Mouse (Mus musculus): ENCODE measurements around the gene Flad1. TPM values are rescaled to one million over a fixed set of nuclear protein-coding genes. Genes with fewer than 3 reads are reported as not detected.

The Flad1 gene
- polyA plus RNA-seq, 1 experiment: 10.9 TPM

DNA sequence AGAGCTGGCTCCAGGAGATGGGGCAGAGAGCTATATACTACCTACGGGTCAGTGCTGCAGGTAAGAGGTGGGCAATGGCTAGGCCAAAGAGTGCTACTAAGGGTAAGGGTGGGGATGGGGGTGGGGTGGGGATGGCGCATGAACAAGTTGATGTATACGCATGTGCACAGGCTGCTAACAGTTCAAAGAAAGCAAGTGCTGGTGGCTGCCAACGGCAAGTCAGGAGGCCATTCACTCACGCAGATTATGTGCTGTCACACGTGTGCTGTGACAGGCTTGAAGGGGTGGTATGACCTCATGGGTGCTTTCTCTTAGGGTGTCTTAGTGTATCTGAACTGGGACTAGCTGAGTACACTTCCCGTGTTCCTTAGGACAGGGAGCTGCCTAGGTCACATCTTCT, 10.3 kb downstream of the Flad1 start:
- Histone ChIP-seq H3K4me3 (ENCODE audit: insufficient read depth, low read length) (no peak overlapping the region), H3K4me1 (ENCODE audit: control insufficient read depth, insufficient read depth, low read length) (no peaks in the 10 kb centered on the region; the same call in 1 of the 2 replicates), H3K27ac (ENCODE audit: insufficient read depth, low read length) (no peak overlapping the region)
- no peak for TF ChIP-seq CTCF (IDR thresholded peaks at IDR 0.05; ENCODE audit: borderline replicate concordance, insufficient read depth, low read length)
- no peak for TF ChIP-seq POLR2A (IDR thresholded peaks at IDR 0.05; ENCODE audit: low read depth, low read length)

DNA sequence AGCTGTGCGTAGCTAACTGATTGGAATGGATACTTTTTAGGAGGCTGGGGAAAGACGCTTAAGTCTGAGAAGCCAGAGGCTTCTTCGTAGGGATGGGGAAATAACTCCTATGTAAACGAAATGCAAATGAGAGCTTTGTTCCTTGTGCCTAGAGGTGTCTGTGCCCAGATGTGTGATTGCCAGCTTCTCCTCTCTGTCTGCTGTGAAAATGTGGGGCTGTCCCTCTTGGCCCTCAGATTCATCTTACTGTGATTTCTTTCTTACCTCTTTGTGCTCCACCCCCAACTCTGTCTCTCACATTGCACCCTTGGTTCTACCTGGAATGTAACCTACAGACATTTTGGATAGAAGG, 15.0 kb downstream of the Flad1 start:
- no peak for TF ChIP-seq CTCF (IDR thresholded peaks at IDR 0.05; ENCODE audit: borderline replicate concordance, insufficient read depth, low read length)
- Histone ChIP-seq H3K27ac (ENCODE audit: insufficient read depth, low read length) (peak overlapping the region; percentile 42), H3K4me1 (ENCODE audit: control insufficient read depth, insufficient read depth, low read length) (no peaks in the 10 kb centered on the region; the same call in 1 of the 2 replicates), H3K4me3 (ENCODE audit: insufficient read depth, low read length) (0 out of 2 replicates have a peak overlapping the region, but pooled peaks have one; percentile 1)

DNA sequence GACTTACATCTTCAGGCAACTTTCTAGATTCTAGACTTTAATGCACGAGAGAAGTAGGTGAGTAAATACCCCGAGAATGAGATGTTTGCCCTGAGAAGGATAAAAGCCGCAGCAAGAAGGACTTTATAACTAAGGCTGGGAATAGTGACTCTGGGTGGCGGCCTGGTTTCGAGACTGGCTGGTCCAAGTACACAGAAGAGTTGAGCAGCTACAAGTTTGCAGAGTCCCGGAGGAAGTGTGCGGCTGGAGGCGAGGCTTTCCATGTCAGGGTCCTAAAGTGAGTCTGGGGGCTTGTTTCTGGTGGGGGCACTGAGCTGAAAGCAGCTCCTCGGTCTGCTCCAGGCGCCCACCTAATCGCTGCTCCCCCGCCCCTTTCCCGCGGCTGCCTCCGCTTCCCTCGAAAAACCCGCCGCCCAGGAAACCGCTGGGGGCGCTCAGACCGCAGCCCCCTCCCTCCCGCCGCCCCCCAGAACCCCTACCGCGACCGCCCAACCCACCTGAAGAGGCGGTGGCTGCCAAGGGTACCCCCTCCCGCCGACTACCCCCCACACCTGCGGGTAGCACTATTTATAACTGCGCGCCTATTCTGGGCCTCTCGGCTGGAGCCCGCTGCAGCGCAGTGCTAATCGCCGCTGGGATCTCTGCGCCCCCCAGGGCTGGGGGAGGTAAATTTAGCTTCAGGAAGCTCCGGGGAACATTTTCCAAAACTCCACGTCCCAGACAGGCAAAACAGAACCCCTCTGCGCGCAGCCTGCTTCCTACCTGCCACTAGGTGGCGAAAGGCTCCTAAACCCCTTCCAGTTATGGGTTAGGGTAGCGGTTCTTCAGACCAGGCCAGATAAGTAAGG, 15.6 kb downstream of the Flad1 start:
- peak overlapping the region; percentile 70 for H3K4me3 ChIP-seq (ENCODE audit: insufficient read depth, low read length)
- H3K4me1 ChIP-seq (ENCODE audit: control insufficient read depth, insufficient read depth, low read length): no peaks in the 10 kb centered on the region; the same call in 1 of the 2 replicates
- peak overlapping the region; percentile 98 for H3K27ac ChIP-seq (ENCODE audit: insufficient read depth, low read length)
- TF ChIP-seq POLR2A (IDR thresholded peaks at IDR 0.05; ENCODE audit: low read depth, low read length): no peak
- peak; percentile 71; the same call in 1 of the 2 replicates for TF ChIP-seq CTCF (IDR thresholded peaks at IDR 0.05; ENCODE audit: borderline replicate concordance, insufficient read depth, low read length)

DNA sequence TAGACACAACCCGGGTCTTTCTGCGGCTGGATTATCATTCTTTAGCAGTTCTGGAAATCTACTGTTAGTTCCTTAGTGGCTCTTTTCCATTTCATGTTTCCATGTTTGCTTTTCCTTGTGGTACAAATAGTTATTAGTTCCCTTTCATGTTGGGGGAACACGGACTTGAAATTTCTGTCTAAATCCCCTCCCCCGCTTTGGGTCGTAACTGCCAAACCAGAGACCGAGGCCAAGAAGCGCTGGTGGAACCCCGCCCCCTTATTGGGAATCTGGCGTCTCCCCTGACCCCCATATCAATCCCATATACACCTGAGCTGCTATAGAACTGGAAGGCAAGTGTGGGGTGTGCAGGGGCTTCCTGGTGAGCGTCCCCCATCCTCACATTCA, 16.3 kb downstream of the Flad1 start:
- no peaks in the 10 kb centered on the region; the same call in 1 of the 2 replicates for H3K4me1 ChIP-seq (ENCODE audit: control insufficient read depth, insufficient read depth, low read length)
- peak overlapping the region; percentile 98 for H3K27ac ChIP-seq (ENCODE audit: insufficient read depth, low read length)
- TF ChIP-seq POLR2A (IDR thresholded peaks at IDR 0.05; ENCODE audit: low read depth, low read length) (no peak), CTCF (IDR thresholded peaks at IDR 0.05; ENCODE audit: borderline replicate concordance, insufficient read depth, low read length) (no peak)
- peak overlapping the region; percentile 70 for H3K4me3 ChIP-seq (ENCODE audit: insufficient read depth, low read length)

DNA sequence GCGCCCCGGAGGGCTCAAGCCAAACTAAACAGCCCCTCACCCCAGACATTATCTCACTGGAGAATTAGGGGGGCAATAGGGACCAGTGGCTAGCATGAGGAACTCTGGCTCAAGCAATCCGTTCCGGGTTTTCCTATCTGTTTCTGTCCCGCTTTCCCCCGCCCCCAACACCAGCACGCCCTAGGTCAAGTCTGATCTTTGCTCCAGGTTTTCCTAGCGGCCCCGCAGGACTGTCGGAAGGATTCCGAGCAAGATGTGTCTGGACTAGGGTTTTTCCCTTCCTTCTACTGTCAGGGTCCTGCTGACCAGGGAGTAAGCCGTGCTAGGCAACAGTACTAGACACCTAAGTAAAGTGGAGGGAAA, 16.8 kb downstream of the Flad1 start:
- no peaks in the 10 kb centered on the region; the same call in 1 of the 2 replicates for H3K4me1 ChIP-seq (ENCODE audit: control insufficient read depth, insufficient read depth, low read length)
- TF ChIP-seq POLR2A (IDR thresholded peaks at IDR 0.05; ENCODE audit: low read depth, low read length) (peak; percentile 85), CTCF (IDR thresholded peaks at IDR 0.05; ENCODE audit: borderline replicate concordance, insufficient read depth, low read length) (no peak)
- H3K4me3 ChIP-seq (ENCODE audit: insufficient read depth, low read length): peak overlapping the region; percentile 70
- H3K27ac ChIP-seq (ENCODE audit: insufficient read depth, low read length): peak overlapping the region; percentile 98

DNA sequence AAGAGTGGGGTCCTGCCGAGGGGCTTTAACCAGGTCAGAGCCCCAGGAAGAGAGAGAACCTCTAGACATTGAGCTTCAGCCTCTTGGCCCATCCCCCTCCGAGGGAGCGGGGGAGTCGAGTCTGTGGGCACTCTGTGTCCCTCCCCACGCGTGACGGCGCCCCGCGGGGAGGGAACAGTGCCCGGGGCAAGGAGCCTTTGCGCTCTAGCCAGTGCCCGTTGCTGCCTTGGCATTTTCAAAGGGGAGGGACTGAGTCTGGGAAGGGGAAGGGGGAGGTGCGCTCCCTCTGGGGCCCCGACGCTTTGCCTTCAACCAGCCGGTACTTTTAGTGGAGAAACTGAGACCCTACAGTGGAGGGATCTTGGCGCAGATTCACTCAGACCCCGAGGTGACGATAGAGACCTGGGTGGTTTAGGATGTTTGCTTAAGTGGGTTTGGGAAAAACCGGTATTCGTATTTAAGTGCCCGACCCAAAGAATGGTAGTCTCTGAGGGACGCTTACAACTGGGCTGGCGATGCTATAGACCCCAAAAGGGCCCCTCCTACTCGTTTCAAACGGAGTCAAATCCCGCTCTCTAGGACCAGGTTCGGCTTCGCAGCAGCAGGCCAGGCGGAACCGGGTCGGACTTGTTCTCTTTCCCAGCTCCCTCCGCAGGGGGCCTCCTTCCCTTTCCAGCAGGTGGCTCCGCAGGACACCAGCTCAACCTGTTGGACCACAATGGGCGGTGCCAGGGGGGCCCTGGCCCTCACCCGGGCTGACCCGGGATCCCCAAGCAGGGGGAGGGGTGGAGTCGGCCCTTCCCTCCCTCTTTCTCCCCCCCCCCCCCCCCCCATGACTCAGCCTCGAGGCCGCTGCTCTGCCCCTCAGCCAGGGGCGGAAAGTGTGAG, 17.4 kb downstream of the Flad1 start, which contains the start of gene Zbtb7b:
Gene Zbtb7b (minus strand): TSS at position 771 of the 888 bp plus-strand sequence.
- Histone ChIP-seq H3K27ac (ENCODE audit: insufficient read depth, low read length) (peak within 1 kb of the TSS; percentile 98), H3K4me1 (ENCODE audit: control insufficient read depth, insufficient read depth, low read length) (no peaks in the 10 kb centered on the region), H3K4me3 (ENCODE audit: insufficient read depth, low read length) (peak within 1 kb of the TSS; percentile 70)
- TF ChIP-seq CTCF (IDR thresholded peaks at IDR 0.05; ENCODE audit: borderline replicate concordance, insufficient read depth, low read length) (peak; percentile 1; the same call in 1 of the 2 replicates), POLR2A (IDR thresholded peaks at IDR 0.05; ENCODE audit: low read depth, low read length) (peak; percentile 73)

DNA sequence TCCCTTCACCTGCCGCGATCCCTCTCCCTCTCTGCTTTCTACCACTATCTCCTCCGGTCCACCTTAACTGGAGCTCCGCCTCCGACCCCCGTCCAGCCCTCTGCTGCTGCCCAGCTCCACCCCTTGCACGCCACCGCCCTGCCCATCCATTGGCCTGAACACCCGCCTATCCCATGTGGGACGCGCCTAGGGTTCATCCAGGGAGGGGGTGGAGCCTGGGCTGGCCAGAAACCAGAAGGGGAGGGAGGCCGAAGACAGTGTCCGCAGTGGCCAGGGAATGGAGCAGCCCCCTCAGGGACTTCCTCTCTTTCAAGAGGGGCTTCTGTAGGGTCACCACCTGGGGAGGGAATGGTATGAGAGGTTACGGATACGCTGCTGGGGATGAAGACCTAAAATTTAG, 18.1 kb downstream of the Flad1 start:
- TF ChIP-seq POLR2A (IDR thresholded peaks at IDR 0.05; ENCODE audit: low read depth, low read length): no peak
- no peak for TF ChIP-seq CTCF (IDR thresholded peaks at IDR 0.05; ENCODE audit: borderline replicate concordance, insufficient read depth, low read length)
- H3K27ac ChIP-seq (ENCODE audit: insufficient read depth, low read length): peak overlapping the region; percentile 98
- H3K4me1 ChIP-seq (ENCODE audit: control insufficient read depth, insufficient read depth, low read length): no peaks in the 10 kb centered on the region
- peak overlapping the region; percentile 65 for H3K4me3 ChIP-seq (ENCODE audit: insufficient read depth, low read length)

DNA sequence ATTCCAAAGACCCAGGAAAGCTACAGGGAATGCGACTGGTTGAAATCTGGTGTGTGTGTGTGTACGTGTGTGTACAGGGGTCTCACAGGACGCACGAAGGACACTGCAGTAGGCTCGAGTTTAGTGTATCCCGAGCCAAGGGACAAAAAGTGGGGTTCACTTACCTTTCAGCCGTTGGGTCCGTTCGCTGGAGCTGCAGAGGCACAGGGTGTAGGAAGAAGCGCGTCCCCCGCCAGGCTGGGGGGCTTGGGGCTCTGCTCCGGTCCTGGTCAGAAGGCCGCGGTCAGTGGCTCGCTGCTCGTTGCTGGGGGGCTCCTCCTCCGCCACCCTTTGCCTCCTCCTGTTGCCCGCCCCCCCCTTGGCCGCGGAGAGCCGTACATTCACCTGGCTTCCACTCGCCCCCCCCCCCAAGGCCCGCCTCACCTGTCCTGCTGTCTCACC, 18.8 kb downstream of the Flad1 start:
- Histone ChIP-seq H3K4me3 (ENCODE audit: insufficient read depth, low read length) (peak overlapping the region; percentile 79), H3K27ac (ENCODE audit: insufficient read depth, low read length) (peak overlapping the region; percentile 80), H3K4me1 (ENCODE audit: control insufficient read depth, insufficient read depth, low read length) (no peaks in the 10 kb centered on the region)
- 0 out of 2 replicates have a peak, but pooled peaks have one; percentile 31 for TF ChIP-seq POLR2A (IDR thresholded peaks at IDR 0.05; ENCODE audit: low read depth, low read length)
- TF ChIP-seq CTCF (IDR thresholded peaks at IDR 0.05; ENCODE audit: borderline replicate concordance, insufficient read depth, low read length): no peak

DNA sequence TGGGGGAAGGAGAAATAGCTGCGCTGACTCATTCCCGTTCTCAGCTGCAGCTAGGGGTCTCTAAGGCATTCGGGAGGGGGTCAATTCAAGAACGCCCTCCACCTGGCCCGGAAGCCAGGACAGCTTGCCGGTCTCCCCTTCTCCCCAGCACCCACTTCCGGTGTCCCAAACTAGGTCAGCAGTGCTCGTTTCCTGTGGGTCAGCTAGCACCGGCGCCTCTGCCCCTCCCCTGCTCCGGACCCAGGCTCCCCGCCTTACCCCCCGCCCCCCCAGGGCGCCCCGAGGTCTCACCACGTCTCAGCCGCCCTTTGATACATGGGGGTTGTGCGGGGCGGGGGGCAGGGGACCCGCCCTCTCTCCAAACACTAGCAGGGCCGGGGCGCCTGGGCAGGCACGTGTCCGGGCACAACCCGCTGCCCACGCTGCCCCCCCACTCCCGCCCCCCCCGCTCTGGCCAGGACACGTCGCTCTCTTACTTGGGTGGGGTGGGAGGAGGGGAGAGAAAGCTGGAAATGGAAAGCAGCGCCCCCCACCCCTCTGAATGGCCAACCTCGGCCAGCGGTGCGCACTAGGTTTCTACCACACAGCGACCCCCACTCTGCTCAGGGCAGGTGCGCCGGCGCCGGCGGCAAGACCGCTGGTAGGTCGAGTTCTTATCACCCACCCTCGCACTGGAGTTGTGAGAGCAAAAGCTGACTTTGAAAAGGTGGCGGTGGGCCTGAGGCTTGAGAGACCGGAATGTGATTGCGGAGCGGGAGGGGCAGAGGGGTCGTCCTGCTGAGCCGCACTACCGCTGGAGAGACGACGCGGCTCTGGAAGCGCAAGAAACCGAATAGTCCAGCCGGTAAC, 19.8 kb downstream of the Flad1 start:
- Histone ChIP-seq H3K4me1 (ENCODE audit: control insufficient read depth, insufficient read depth, low read length) (no peaks in the 10 kb centered on the region), H3K27ac (ENCODE audit: insufficient read depth, low read length) (peak overlapping the region; percentile 95), H3K4me3 (ENCODE audit: insufficient read depth, low read length) (peak overlapping the region; percentile 79)
- TF ChIP-seq POLR2A (IDR thresholded peaks at IDR 0.05; ENCODE audit: low read depth, low read length): peak; percentile 71
- TF ChIP-seq CTCF (IDR thresholded peaks at IDR 0.05; ENCODE audit: borderline replicate concordance, insufficient read depth, low read length): no peak

Measured in embryonic fibroblast, embryonic 13.5 days (primary cell).